Mouse (Mus musculus): ENCODE results near the gene Txlnb. TPM values are rescaled to one million over a fixed set of nuclear protein-coding genes. Genes with fewer than 3 reads are reported as not detected.

Gene Txlnb
- total RNA-seq, 2 experiments from 2014 or later: 1.6 to 1.9 TPM

Other genes with a start within 250 kb of the Txlnb start
- 96.5 and 128 TPM in 2 replicates for gene Cited2, start 73.0 kb upstream of the Txlnb start, total RNA-seq (2014; fragmentation: Nextera tagmentation)
- 50.0 and 64.9 TPM in 2 replicates for gene Cited2, start 73.0 kb upstream of the Txlnb start, total RNA-seq (2017)
- 15.8 and 17.3 TPM in 2 replicates for gene Heca, start 151.8 kb downstream of the Txlnb start, total RNA-seq (2014; fragmentation: Nextera tagmentation)
- 16.0 and 35.8 TPM in 2 replicates for gene Heca, start 151.8 kb downstream of the Txlnb start, total RNA-seq (2017)
- gene Abracl, start 227.1 kb downstream of the Txlnb start, total RNA-seq (2014; fragmentation: Nextera tagmentation): 299 and 316 TPM in 2 replicates
- 354 and 417 TPM in 2 replicates for gene Abracl, start 227.1 kb downstream of the Txlnb start, total RNA-seq (2017)

Measured in granulocyte monocyte progenitor cell, adult 5-6 weeks (primary cell).